In genomic region chr6:67421761-67422160, GRCm38 (mm10) we compare ENCODE assay signal across 9 mouse cellular contexts. TPM values are rescaled to one million over a fixed set of nuclear protein-coding genes. Genes with fewer than 3 reads are reported as not detected.
"Had no signal": no experiment of that assay in that cellular context is flagged by ENCODE, and none has a peak within 500 bp of the region (broad histone marks: within the 10 kb centered on the region; RNA-seq: fewer than 3 reads in every experiment).

No protein-coding gene starts in this region.

- DNase-seq: kidney, adult 11 months; kidney, adult 8-10 months; kidney, postnatal 36 days; liver; lung, adult 18-20 months; lung, postnatal 10 days; lung, postnatal 36 days had no signal

RNA-seq across cellular contexts. Expression of gene Il12rb2, which starts 45.8 kb away (rescaled TPM):
- total RNA-seq: layer of hippocampus, adult 18-20 months; layer of hippocampus, postnatal 14 days had no signal
